In the genomic region with DNA sequence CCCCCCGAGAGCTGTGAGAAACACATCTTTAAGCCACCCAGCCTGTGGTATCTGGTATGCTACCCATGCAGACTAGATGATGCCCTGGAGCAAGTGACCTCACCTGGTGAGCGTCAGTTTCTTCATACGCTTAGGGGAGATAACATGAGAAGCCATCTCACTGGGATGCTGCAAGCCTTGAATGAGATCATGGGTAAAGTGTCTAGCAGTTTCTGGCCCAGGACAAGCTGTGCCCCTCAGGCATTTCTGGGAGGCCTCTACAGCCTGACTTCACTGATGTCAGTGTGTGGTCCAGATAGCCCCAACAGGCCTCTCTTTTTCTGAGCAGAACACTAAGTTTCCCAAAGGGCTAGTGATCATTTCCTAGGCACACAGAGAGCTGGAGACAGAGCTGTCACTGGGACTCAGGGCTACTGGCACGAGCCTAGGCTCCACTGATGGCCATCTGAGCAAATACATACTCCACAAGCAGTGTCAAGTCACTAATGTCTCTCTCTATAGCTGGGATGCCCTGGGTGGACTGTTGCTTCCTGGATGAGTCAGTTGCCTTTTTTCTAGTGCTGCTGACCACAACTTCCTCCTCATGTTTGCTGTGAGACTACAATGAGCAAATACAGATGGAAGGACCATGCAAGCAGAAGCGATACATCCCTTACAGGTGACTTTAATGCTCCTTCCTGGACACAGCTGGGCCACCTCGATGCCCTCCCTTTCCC, we compare ENCODE assay signal across 16 mouse cellular contexts. TPM values are rescaled to one million over a fixed set of nuclear protein-coding genes. Genes with fewer than 3 reads are reported as not detected.
DNase-seq lines count a peak whose midpoint lies in the region; ATAC-seq and TF ChIP-seq lines count a peak whose summit lies in the region.
"Had no signal": no experiment of that assay in that cellular context is flagged by ENCODE, and none has a peak within 500 bp of the region (broad histone marks: within the 10 kb centered on the region; RNA-seq: fewer than 3 reads in every experiment).

No protein-coding gene starts in this region.

- DNase-seq in spleen, postnatal 36 days (ENCODE audit: low spot score in 2 of 2): peak; percentile 31 to 36
- no peak for DNase-seq in spleen, postnatal 14 days (ENCODE audit: low spot score in 2 of 2)
- peak; percentile 6 for DNase-seq in T-cell, adult 2 months (ENCODE audit: low spot score)
- no peak for DNase-seq in urinary bladder, postnatal 4 days (ENCODE audit: low spot score in 2 of 2)
- no peak for DNase-seq in thymus, postnatal 36 days
- DNase-seq: adrenal gland, postnatal 36 days; cerebellum, adult 9-11 months; gastrocnemius, postnatal 14 days; liver; lung, postnatal 4 days had no signal

- H3K27me3 ChIP-seq in intestine, postnatal 0 days (replicated peaks; ENCODE audit: control insufficient read depth, insufficient read depth, low read length): no peaks in the 10 kb centered on the region
- no peaks in the 10 kb centered on the region for H3K27me3 ChIP-seq in stomach, embryonic 14.5 days (ENCODE audit: control insufficient read depth, insufficient read depth, low read length)
- H3K27me3 ChIP-seq: embryonic facial prominence, embryonic 15.5 days; forebrain, embryonic 15.5 days; kidney, embryonic 15.5 days had no signal

- TF ChIP-seq CTCF in intestine, postnatal 0 days (IDR thresholded peaks at IDR 0.05; ENCODE audit: low read depth): no peak

- H3K4me1 ChIP-seq in intestine, postnatal 0 days (replicated peaks; ENCODE audit: control insufficient read depth, insufficient read depth, low read length): peaks cover 12% of the 10 kb centered on the region
- peaks cover 14% of the 10 kb centered on the region for H3K4me1 ChIP-seq in stomach, embryonic 14.5 days (ENCODE audit: control insufficient read depth, insufficient read depth, low read length)

- no peak overlapping the region for H3K4me2 ChIP-seq in intestine, postnatal 0 days (replicated peaks; ENCODE audit: low read depth)
- H3K4me2 ChIP-seq in stomach, embryonic 14.5 days (replicated peaks; ENCODE audit: low read depth, low read length): no peak overlapping the region
- H3K4me2 ChIP-seq: embryonic facial prominence, embryonic 15.5 days; forebrain, embryonic 15.5 days; kidney, embryonic 15.5 days had no signal

- no peaks in the 10 kb centered on the region for H3K9me3 ChIP-seq in intestine, postnatal 0 days (ENCODE audit: control insufficient read depth)
- no peaks in the 10 kb centered on the region for H3K9me3 ChIP-seq in stomach, embryonic 14.5 days (ENCODE audit: control insufficient read depth, low read depth, low read length)
- H3K9me3 ChIP-seq: embryonic facial prominence, embryonic 15.5 days; forebrain, embryonic 15.5 days; kidney, embryonic 15.5 days had no signal

- H3K9ac ChIP-seq in intestine, postnatal 0 days (ENCODE audit: low read depth, low read length): no peak overlapping the region
- no peak overlapping the region for H3K9ac ChIP-seq in stomach, embryonic 14.5 days (replicated peaks; ENCODE audit: low read depth, low read length)
- H3K9ac ChIP-seq: embryonic facial prominence, embryonic 15.5 days; forebrain, embryonic 15.5 days; kidney, embryonic 15.5 days had no signal

- no peaks in the 10 kb centered on the region; the same call in 1 of the 2 replicates for H3K36me3 ChIP-seq in intestine, postnatal 0 days (ENCODE audit: control insufficient read depth, insufficient read depth)
- H3K36me3 ChIP-seq in stomach, embryonic 14.5 days (ENCODE audit: control insufficient read depth, insufficient read depth, low read length): peaks cover 4% of the 10 kb centered on the region; the same call in 1 of the 2 replicates
- H3K36me3 ChIP-seq: embryonic facial prominence, embryonic 15.5 days; kidney, embryonic 15.5 days had no signal

- ATAC-seq in intestine, postnatal 0 days: no peak; the same call in none of the 2 replicates
- no peak; the same call in 1 of the 2 replicates for ATAC-seq in stomach, embryonic 14.5 days (ENCODE audit: insufficient number of reproducible peaks, insufficient read depth, low FRiP score, low read depth)
- no peak for ATAC-seq in frontal cortex, adult (ENCODE audit: low TSS enrichment)
- ATAC-seq: forebrain, embryonic 15.5 days had no signal

- WGBS in intestine, postnatal 0 days: 63% methylated on average over 6 of the region's 6 CpGs
- 75% methylated on average over 6 of the region's 6 CpGs for WGBS in stomach, embryonic 14.5 days

- H3K27ac ChIP-seq in intestine, postnatal 0 days (ENCODE audit: low read depth, low read length): peak overlapping the region; percentile 46
- peak overlapping the region; percentile 21; the same call in 1 of the 2 replicates for H3K27ac ChIP-seq in stomach, embryonic 14.5 days (ENCODE audit: low read length)
- H3K27ac ChIP-seq: embryonic facial prominence, embryonic 15.5 days; forebrain, embryonic 15.5 days; kidney, embryonic 15.5 days had no signal

- H3K4me3 ChIP-seq in intestine, postnatal 0 days (ENCODE audit: low read depth, low read length): no peak overlapping the region
- H3K4me3 ChIP-seq in stomach, embryonic 14.5 days (ENCODE audit: low read depth, low read length): no peak overlapping the region
- H3K4me3 ChIP-seq: embryonic facial prominence, embryonic 15.5 days; forebrain, embryonic 15.5 days; kidney, embryonic 15.5 days had no signal

RNA-seq across cellular contexts. Expression of a gene that starts 59.5 kb away (rescaled TPM):
- polyA plus RNA-seq in intestine, postnatal 0 days (2015; fragmentation: Nextera tagmentation; extraction: Ambion mirVana): 4.7 and 5.6 TPM in 2 replicates
- 11.6 and 11.8 TPM in 2 replicates for polyA plus RNA-seq in stomach, embryonic 14.5 days (2014; fragmentation: Nextera tagmentation; extraction: Ambion mirVana)

Comparison
In these comparisons a context has a peak if more than half of its experiments do, and no peak if none do; other contexts are left out.
1. DNase-seq: peak in spleen, postnatal 36 days (2 of 2) and T-cell, adult 2 months (single experiment); none in spleen, postnatal 14 days (0 of 2), urinary bladder, postnatal 4 days (0 of 2) and thymus, postnatal 36 days (0 of 2).